Mouse (Mus musculus) midbrain, embryonic 12.5 days (tissue): Measurements from ENCODE around the gene B3galt4. TPM values are rescaled to one million over a fixed set of nuclear protein-coding genes. Genes with fewer than 3 reads are reported as not detected.
A peak's percentile ranks its signal among the peaks of the same experiment; 100 is the strongest.

Source experiments
- ATAC-seq: fragments of 200-750 bp; cut with Nextera tagmentation; 2 replicates; pipeline ENCODE4 v1.8.0; 2017; ENCODE audit warnings: low read depth, moderate TSS enrichment, moderate library complexity; ENCODE audit not compliant: low FRiP score
- H3K27ac ChIP-seq: fragments of 300-500 bp; sonication (generic); replicated peaks from 2 replicates; pipeline ENCODE4 v1.5.1; 2016; ENCODE audit warnings: mild to moderate bottlenecking
- H3K27me3 ChIP-seq: fragments of 300-500 bp; sonication (generic); 2 replicates; pipeline ENCODE4 v1.6.1; 2016; ENCODE audit warnings: mild to moderate bottlenecking
- H3K36me3 ChIP-seq: fragments of 300-500 bp; sonication (generic); 2 replicates; pipeline ENCODE4 v1.6.1; 2016
- H3K4me1 ChIP-seq: fragments of 300-500 bp; sonication (generic); 2 replicates; pipeline ENCODE4 v1.6.1; 2016
- H3K4me2 ChIP-seq: fragments of 300-500 bp; sonication (generic); replicated peaks from 2 replicates; pipeline ENCODE4 v1.6.1; 2016; ENCODE audit warnings: mild to moderate bottlenecking, moderate library complexity
- H3K4me3 ChIP-seq: fragments of 300-500 bp; sonication (generic); 2 replicates; pipeline ENCODE4 v1.5.1; 2016; ENCODE audit warnings: mild to moderate bottlenecking
- H3K9ac ChIP-seq: fragments of 300-500 bp; sonication (generic); replicated peaks from 2 replicates; pipeline ENCODE4 v1.6.1; 2016; ENCODE audit warnings: mild to moderate bottlenecking, moderate library complexity
- H3K9me3 ChIP-seq: fragments of 300-500 bp; sonication (generic); 2 replicates; pipeline ENCODE4 v1.6.1; 2016; ENCODE audit warnings: mild to moderate bottlenecking
- WGBS: fragments of 180-500 bp; shearing (Covaris S2); methylation state at CpG from one replicate; pipeline ENCODE4 v1.1.7; 2016; 5-methylcytosine and 5-hydroxymethylcytosine counted together
- polyA plus RNA-seq: library from polyadenylated mRNA; unstranded; fragments of >200 nt; fragmentation: Nextera tagmentation; extraction: Ambion mirVana; gene quantifications from 2 replicates; pipeline ENCODE4 v1.2.1, GENCODE M21; 2016

The B3galt4 gene
- polyA plus RNA-seq, 1 experiment from 2014 or later: 8.7 TPM

GRCm38 (mm10) chr17:33965082-33965845 is 14.0 kb upstream of the B3galt4 start:
- WGBS: 92% methylated on average over 15 of the region's 17 CpGs
- Histone ChIP-seq H3K27ac (no peak overlapping the region), H3K4me1 (no peaks in the 10 kb centered on the region), H3K27me3 (no peaks in the 10 kb centered on the region), H3K9ac (no peak overlapping the region), H3K9me3 (no peaks in the 10 kb centered on the region), H3K36me3 (peaks cover 62% of the 10 kb centered on the region), H3K4me2 (no peak overlapping the region), H3K4me3 (no peak overlapping the region)
- no peak for ATAC-seq

GRCm38 (mm10) chr17:33962876-33963275 is 11.6 kb upstream of the B3galt4 start:
- peaks cover 85% of the 10 kb centered on the region for H3K36me3 ChIP-seq
- H3K4me3 ChIP-seq: no peak overlapping the region
- H3K27me3 ChIP-seq: no peaks in the 10 kb centered on the region
- no peaks in the 10 kb centered on the region for H3K9me3 ChIP-seq
- ATAC-seq: no peak
- WGBS: 95% methylated on average over 7 of the region's 7 CpGs
- no peak overlapping the region for H3K27ac ChIP-seq
- no peak overlapping the region for H3K9ac ChIP-seq
- H3K4me2 ChIP-seq: no peak overlapping the region
- H3K4me1 ChIP-seq: no peaks in the 10 kb centered on the region

GRCm38 (mm10) chr17:33959948-33960347 is 8.7 kb upstream of the B3galt4 start:
- Histone ChIP-seq H3K27ac (no peak overlapping the region), H3K9ac (no peak overlapping the region), H3K4me3 (no peak overlapping the region), H3K4me1 (peaks cover 9% of the 10 kb centered on the region), H3K4me2 (no peak overlapping the region), H3K27me3 (no peaks in the 10 kb centered on the region), H3K9me3 (no peaks in the 10 kb centered on the region), H3K36me3 (peaks cover 66% of the 10 kb centered on the region)
- ATAC-seq: no peak
- WGBS: 94% methylated on average over 15 of the region's 15 CpGs

- Histone ChIP-seq H3K36me3 (peaks cover 63% of the 10 kb centered on the region), H3K4me1 (peaks cover 16% of the 10 kb centered on the region)
These were observed 7.8 kb upstream of the B3galt4 start for GRCm38 (mm10) chr17:33959135-33959534.

GRCm38 (mm10) chr17:33958451-33958850 is 7.2 kb upstream of the B3galt4 start:
- WGBS: 97% methylated on average over 11 of the region's 11 CpGs
- H3K27ac ChIP-seq: no peak overlapping the region
- H3K9me3 ChIP-seq: no peaks in the 10 kb centered on the region
- peaks cover 23% of the 10 kb centered on the region for H3K4me1 ChIP-seq
- H3K27me3 ChIP-seq: no peaks in the 10 kb centered on the region
- no peak overlapping the region for H3K4me2 ChIP-seq
- H3K36me3 ChIP-seq: peaks cover 61% of the 10 kb centered on the region
- no peak overlapping the region for H3K9ac ChIP-seq
- H3K4me3 ChIP-seq: no peak overlapping the region
- ATAC-seq: no peak

More at GRCm38 (mm10) chr17:33959135-33959534, 7.8 kb upstream of the B3galt4 start:
- H3K4me3 ChIP-seq: no peak overlapping the region
- WGBS: 96% methylated on average over 13 of the region's 13 CpGs
- no peaks in the 10 kb centered on the region for H3K27me3 ChIP-seq
- no peak overlapping the region for H3K27ac ChIP-seq
- no peak for ATAC-seq
- no peak overlapping the region for H3K9ac ChIP-seq
- no peak overlapping the region for H3K4me2 ChIP-seq
- no peaks in the 10 kb centered on the region for H3K9me3 ChIP-seq

- Histone ChIP-seq H3K9ac (peak overlapping the region; percentile 34; the same call in 1 of the 2 replicates), H3K9me3 (no peaks in the 10 kb centered on the region), H3K27ac (no peak overlapping the region), H3K27me3 (no peaks in the 10 kb centered on the region), H3K36me3 (peaks cover 61% of the 10 kb centered on the region), H3K4me1 (peaks cover 32% of the 10 kb centered on the region), H3K4me2 (no peak overlapping the region), H3K4me3 (no peak overlapping the region)
- WGBS: 80% methylated on average over 6 of the region's 6 CpGs
- ATAC-seq: no peak
These were observed 6.2 kb upstream of the B3galt4 start for GRCm38 (mm10) chr17:33957493-33957892.

- H3K9ac ChIP-seq: peak overlapping the region; percentile 68
- peaks cover 57% of the 10 kb centered on the region for H3K36me3 ChIP-seq
- 7% methylated on average over 10 of the region's 10 CpGs for WGBS
- H3K27ac ChIP-seq: peak overlapping the region; percentile 90
- H3K4me3 ChIP-seq: peak overlapping the region; percentile 91
- H3K9me3 ChIP-seq: no peaks in the 10 kb centered on the region
- peaks cover 44% of the 10 kb centered on the region for H3K4me1 ChIP-seq
- H3K27me3 ChIP-seq: no peaks in the 10 kb centered on the region
- ATAC-seq: 0 out of 2 replicates have a peak, but pooled peaks have one; percentile 5
- peak overlapping the region; percentile 68 for H3K4me2 ChIP-seq
These were observed 5.0 kb upstream of the B3galt4 start for GRCm38 (mm10) chr17:33956336-33956735.

- H3K36me3 ChIP-seq: peaks cover 50% of the 10 kb centered on the region
- H3K4me2 ChIP-seq: peak within 1 kb of the TSS; percentile 96
- under 1% methylated on average over 50 of the region's 50 CpGs for WGBS
- ATAC-seq: peak; percentile 81
- peak within 1 kb of the TSS; percentile 99 for H3K9ac ChIP-seq
- H3K27me3 ChIP-seq: no peaks in the 10 kb centered on the region
- H3K4me1 ChIP-seq: peaks cover 50% of the 10 kb centered on the region
- peak within 1 kb of the TSS; percentile 90 for H3K27ac ChIP-seq
- H3K4me3 ChIP-seq: peak within 1 kb of the TSS; percentile 91
- no peaks in the 10 kb centered on the region for H3K9me3 ChIP-seq
These were observed 4.4 kb upstream of the B3galt4 start, which contains the start of the genes Vps52 and Rps18 for GRCm38 (mm10) chr17:33955555-33956214. Vps52 (plus strand) TSS chr17:33955812. Rps18 (minus strand) TSS chr17:33956001.

- WGBS: 2% methylated on average over 33 of the region's 33 CpGs
- ATAC-seq: no peak; the same call in 1 of the 2 replicates
- H3K4me3 ChIP-seq: peak overlapping the region; percentile 91
- no peaks in the 10 kb centered on the region for H3K27me3 ChIP-seq
- H3K4me2 ChIP-seq: peak overlapping the region; percentile 96
- no peaks in the 10 kb centered on the region for H3K9me3 ChIP-seq
- peaks cover 44% of the 10 kb centered on the region for H3K36me3 ChIP-seq
- peaks cover 58% of the 10 kb centered on the region for H3K4me1 ChIP-seq
- H3K27ac ChIP-seq: peak overlapping the region; percentile 86
- H3K9ac ChIP-seq: peak overlapping the region; percentile 99
These were observed 3.6 kb upstream of the B3galt4 start for GRCm38 (mm10) chr17:33954646-33955554.

GRCm38 (mm10) chr17:33953961-33954565 is 2.8 kb upstream of the B3galt4 start:
- Histone ChIP-seq H3K9me3 (no peaks in the 10 kb centered on the region), H3K36me3 (peaks cover 44% of the 10 kb centered on the region), H3K4me3 (peak overlapping the region; percentile 91), H3K4me2 (peak overlapping the region; percentile 96), H3K4me1 (peaks cover 63% of the 10 kb centered on the region), H3K27ac (0 out of 2 replicates have a peak overlapping the region, but pooled peaks have one; percentile 86), H3K9ac (peak overlapping the region; percentile 99), H3K27me3 (no peaks in the 10 kb centered on the region)
- WGBS: 44% methylated on average over 5 of the region's 5 CpGs
- ATAC-seq: no peak

GRCm38 (mm10) chr17:33953310-33953709 is 2.0 kb upstream of the B3galt4 start:
- H3K9ac ChIP-seq: no peak overlapping the region
- H3K4me3 ChIP-seq: no peak overlapping the region
- peaks cover 63% of the 10 kb centered on the region for H3K4me1 ChIP-seq
- H3K4me2 ChIP-seq: no peak overlapping the region; the same call in 1 of the 2 replicates
- H3K27ac ChIP-seq: no peak overlapping the region
- no peaks in the 10 kb centered on the region for H3K9me3 ChIP-seq
- WGBS: 84% methylated on average over 3 of the region's 3 CpGs
- peaks cover 44% of the 10 kb centered on the region for H3K36me3 ChIP-seq
- H3K27me3 ChIP-seq: no peaks in the 10 kb centered on the region
- ATAC-seq: no peak
